Mouse (Mus musculus) bone marrow macrophage, adult 2 months (primary cell): ENCODE measurements at regions not wholly inside any gene's neighbourhood (a gene's known extent, or its start where the extent isn't known, plus 50 kb on each side); places are given as distances from the start of the nearest gene placed in this dataset.

Source experiments
- H3K27ac ChIP-seq: 2 replicates; pipeline ENCODE4 v1.5.1; 2012; ENCODE audit warnings: low read depth, low read length; ENCODE audit not compliant: insufficient read depth
- H3K4me1 ChIP-seq: 2 replicates; pipeline ENCODE4 v1.6.1; 2012; ENCODE audit warnings: low read length; ENCODE audit not compliant: control insufficient read depth, insufficient read depth
- H3K4me3 ChIP-seq: 2 replicates; pipeline ENCODE4 v1.5.1; 2012; ENCODE audit warnings: mild to moderate bottlenecking, low read length, moderate library complexity; ENCODE audit not compliant: insufficient read depth
- CTCF ChIP-seq: IDR thresholded peaks from 2 replicates; pipeline ENCODE4 v1.5.1; 2012; ENCODE audit warnings: low read depth, mild to moderate bottlenecking, low read length, moderate library complexity
- POLR2A ChIP-seq: IDR thresholded peaks from 2 replicates; pipeline ENCODE4 v1.6.1; 2012; ENCODE audit warnings: mild to moderate bottlenecking, low read depth, low read length, borderline replicate concordance

GRCm38 (mm10) chr10:6011541-6011940 is 89.3 kb upstream of the Rgs17 start:
- Histone ChIP-seq H3K27ac (no peak overlapping the region), H3K4me3 (no peak overlapping the region), H3K4me1 (no peaks in the 10 kb centered on the region)
- TF ChIP-seq CTCF, result no peak

DNA sequence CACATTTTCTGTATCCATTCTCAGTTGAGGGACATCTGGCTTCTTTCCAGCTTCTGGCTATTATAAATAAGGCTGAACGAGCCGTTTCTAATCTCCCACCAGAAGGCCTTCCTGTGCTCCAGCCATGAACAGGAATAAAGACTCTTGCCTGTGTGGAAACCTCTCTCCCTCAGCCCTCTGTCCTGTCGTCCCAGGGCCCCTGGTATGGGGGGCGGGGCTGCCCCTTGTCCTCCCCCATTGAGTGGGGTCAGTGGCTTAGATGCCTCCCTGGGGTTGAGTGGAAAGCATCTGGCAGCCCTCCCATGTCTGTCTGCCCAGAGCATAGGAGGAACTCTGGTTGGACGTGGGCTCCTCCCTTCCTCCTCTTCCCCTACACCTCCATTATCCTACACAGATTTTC is 88.8 kb upstream of the Rgs17 start:
- H3K4me1 ChIP-seq, result no peaks in the 10 kb centered on the region
- no peak for TF ChIP-seq CTCF
- no peak for TF ChIP-seq POLR2A
- no peak overlapping the region for H3K27ac ChIP-seq
- no peak overlapping the region for H3K4me3 ChIP-seq

- H3K4me3 ChIP-seq, result no peak overlapping the region
- TF ChIP-seq CTCF (no peak), POLR2A (no peak)
- H3K4me1 ChIP-seq, result no peaks in the 10 kb centered on the region
- no peak overlapping the region for H3K27ac ChIP-seq
Observed at GRCm38 (mm10) chr10:6007238-6007972, 85.2 kb upstream of the Rgs17 start.

- no peak overlapping the region for H3K27ac ChIP-seq
- H3K4me1 ChIP-seq, result no peaks in the 10 kb centered on the region
- H3K4me3 ChIP-seq, result no peak overlapping the region
- TF ChIP-seq CTCF, result no peak
- no peak for TF ChIP-seq POLR2A
Observed at GRCm38 (mm10) chr10:5981433-5981832, 59.2 kb upstream of the Rgs17 start.

DNA sequence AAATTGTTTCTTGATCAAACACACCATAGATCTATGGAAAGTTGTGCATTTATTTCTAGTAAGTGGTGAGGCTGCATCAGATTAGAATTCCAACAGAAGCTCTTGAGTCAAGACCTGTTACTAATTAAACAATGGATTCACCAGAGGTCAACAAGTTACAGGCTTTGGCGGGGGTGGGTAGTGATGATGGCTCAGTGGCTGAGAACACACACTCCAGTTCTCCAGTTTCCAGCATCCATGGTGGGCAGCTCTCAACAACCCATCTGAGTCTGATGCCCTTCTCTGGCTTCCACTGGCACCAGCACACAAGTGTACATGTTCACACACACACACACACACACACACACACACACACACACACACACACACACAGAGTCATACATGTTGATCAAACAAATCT is 56.3 kb upstream of the Rgs17 start:
- TF ChIP-seq CTCF, result no peak
- no peak for TF ChIP-seq POLR2A
- H3K4me1 ChIP-seq, result no peaks in the 10 kb centered on the region
- no peak overlapping the region for H3K27ac ChIP-seq
- no peak overlapping the region for H3K4me3 ChIP-seq
